Mouse (Mus musculus) spleen, adult 2 months (tissue): ENCODE measurements around the gene Zfp872. TPM values are rescaled to one million over a fixed set of nuclear protein-coding genes. Genes with fewer than 3 reads are reported as not detected.

Experiments used
- DNase-seq, 2 experiments: peaks; one replicate each; pipeline versions ENCODE4 v3.0.0 to v3.0.0-alpha.2; 2012 to 2021; ENCODE audit warnings: low spot score in 2 of 2, low read depth in 1 of 2
- H3K27ac ChIP-seq: fragments of 200-500 bp; 2 replicates; pipeline ENCODE4 v1.5.1; 2012; ENCODE audit warnings: low read length, inconsistent platforms; ENCODE audit not compliant: insufficient read depth
- H3K27me3 ChIP-seq: fragments of 200-500 bp; 2 replicates; pipeline ENCODE4 v1.6.1; 2012; ENCODE audit warnings: mild to moderate bottlenecking, moderate library complexity, low read length, inconsistent platforms; ENCODE audit not compliant: control insufficient read depth, insufficient read depth
- H3K36me3 ChIP-seq: fragments of 200-500 bp; 2 replicates; pipeline ENCODE4 v1.6.1; 2012; ENCODE audit warnings: mild to moderate bottlenecking, low read length, inconsistent platforms; ENCODE audit not compliant: control insufficient read depth, insufficient read depth
- H3K4me1 ChIP-seq: fragments of 200-500 bp; 2 replicates; pipeline ENCODE4 v1.6.1; 2011; ENCODE audit warnings: inconsistent platforms; ENCODE audit not compliant: control insufficient read depth, insufficient read depth, insufficient read length
- H3K4me3 ChIP-seq: fragments of 200-500 bp; 2 replicates; pipeline ENCODE4 v1.5.1; 2011; ENCODE audit warnings: mild to moderate bottlenecking, inconsistent platforms; ENCODE audit not compliant: insufficient read depth, insufficient read length; ENCODE audit errors: extremely low read depth
- CTCF ChIP-seq: fragments of 200-500 bp; IDR thresholded peaks from 2 replicates; pipeline ENCODE4 v1.5.1; 2011; ENCODE audit warnings: mild to moderate bottlenecking, inconsistent platforms; ENCODE audit not compliant: insufficient read depth, insufficient read length, insufficient replicate concordance; ENCODE audit errors: extremely low read depth
- POLR2A ChIP-seq: fragments of 200-500 bp; IDR thresholded peaks from 2 replicates; pipeline ENCODE4 v1.6.1; 2011; ENCODE audit warnings: low read depth, low read length, inconsistent platforms
- WGBS: fragments of 180-500 bp; shearing (Covaris S2); methylation state at CpG from one replicate; pipeline ENCODE4 v1.1.7; 2018; 5-methylcytosine and 5-hydroxymethylcytosine counted together
- polyA plus RNA-seq: library from polyadenylated mRNA; depleted of rRNA; stranded (reverse); fragments of >200 nt; gene quantifications from 2 replicates; pipeline ENCODE4 v1.2.3, GENCODE M21; 2012

The Zfp872 gene
- polyA plus RNA-seq, 1 experiment, result not detected

DNA sequence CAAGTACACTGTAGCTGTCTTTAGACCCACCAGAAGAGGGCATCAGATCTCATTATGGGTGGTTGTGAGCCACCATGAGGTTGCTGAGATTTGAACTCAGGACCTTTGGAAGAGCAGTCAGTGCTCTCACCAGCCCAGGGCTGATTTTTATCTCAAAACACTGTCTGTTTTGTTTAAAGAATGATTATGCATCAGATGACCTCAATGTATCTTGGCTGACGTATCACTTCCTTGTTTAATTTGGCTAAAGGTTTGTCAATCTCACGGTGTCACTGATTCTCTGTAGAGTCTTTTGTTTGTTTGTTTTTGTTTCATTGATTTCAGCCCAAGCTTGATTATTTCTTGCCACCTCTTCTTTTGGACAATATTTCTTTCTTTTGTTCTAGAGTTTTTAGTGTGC lies 36.9 kb upstream of the Zfp872 start:
- TF ChIP-seq POLR2A (no peak), CTCF (no peak)
- Histone ChIP-seq H3K27me3 (no peaks in the 10 kb centered on the region), H3K27ac (no peak overlapping the region), H3K36me3 (no peaks in the 10 kb centered on the region), H3K4me1 (no peaks in the 10 kb centered on the region), H3K4me3 (no peak overlapping the region)
- DNase-seq, result no peak
- WGBS, result 84% methylated on average over 2 of the region's 2 CpGs

- no peak overlapping the region for H3K27ac ChIP-seq
- 94% methylated on average over 3 of the region's 3 CpGs for WGBS
- no peaks in the 10 kb centered on the region for H3K36me3 ChIP-seq
- no peak for DNase-seq
- no peak overlapping the region for H3K4me3 ChIP-seq
- H3K27me3 ChIP-seq, result no peaks in the 10 kb centered on the region
- no peak for TF ChIP-seq CTCF
- TF ChIP-seq POLR2A, result no peak
- H3K4me1 ChIP-seq, result no peaks in the 10 kb centered on the region
Measured at GRCm38 (mm10) chr9:22153810-22154209, 34.1 kb upstream of the Zfp872 start.

DNA sequence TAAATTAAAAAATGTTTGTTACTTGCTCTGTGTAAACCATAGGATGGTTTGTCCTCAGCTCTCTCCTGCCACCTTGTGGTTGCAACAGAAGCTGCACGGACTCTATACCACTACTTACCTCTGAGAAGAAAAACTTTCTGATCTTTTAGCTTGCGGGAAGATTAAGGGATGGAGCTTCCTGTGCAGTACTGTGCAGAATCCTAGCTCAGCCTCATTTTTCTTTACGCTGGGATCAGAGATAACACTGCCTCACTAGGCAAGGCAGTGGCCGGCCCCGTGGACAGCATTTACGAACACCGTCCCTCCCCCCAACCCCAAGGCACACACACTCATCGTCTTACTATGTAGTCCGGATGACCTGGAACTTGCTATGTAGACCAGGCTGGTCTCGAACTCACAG lies 32.3 kb upstream of the Zfp872 start:
- 9% methylated on average over 10 of the region's 10 CpGs for WGBS
- DNase-seq, result peak; percentile 75

GRCm38 (mm10) chr9:22156497-22157245 lies 31.2 kb upstream of the Zfp872 start, which contains the start of gene Pigyl:
Gene Pigyl, plus strand, starts transcription at chr9:22156846.
- peak within 1 kb of the TSS; percentile 89 for H3K27ac ChIP-seq
- peak; percentile 96 to 99 for DNase-seq
- WGBS, result under 1% methylated on average over 58 of the region's 65 CpGs

More for the DNA sequence above, 32.3 kb upstream of the Zfp872 start:
- H3K27ac ChIP-seq, result no peak overlapping the region
- H3K36me3 ChIP-seq, result no peaks in the 10 kb centered on the region
- H3K4me1 ChIP-seq, result no peaks in the 10 kb centered on the region
- no peaks in the 10 kb centered on the region for H3K27me3 ChIP-seq
- 0 out of 2 replicates have a peak overlapping the region, but pooled peaks have one; percentile 22 for H3K4me3 ChIP-seq
- TF ChIP-seq POLR2A (no peak), CTCF (peak; percentile 72; the same call in 1 of the 2 replicates)

GRCm38 (mm10) chr9:22157516-22158265 lies 30.2 kb upstream of the Zfp872 start:
- Histone ChIP-seq H3K36me3 (no peaks in the 10 kb centered on the region), H3K27ac (no peak overlapping the region), H3K4me1 (no peaks in the 10 kb centered on the region), H3K4me3 (no peak overlapping the region), H3K27me3 (no peaks in the 10 kb centered on the region)
- 84% methylated on average over 34 of the region's 34 CpGs for WGBS
- DNase-seq, result no peak
- TF ChIP-seq CTCF (no peak), POLR2A (no peak)

More at GRCm38 (mm10) chr9:22156497-22157245, 31.2 kb upstream of the Zfp872 start, which contains the start of gene Pigyl:
- Histone ChIP-seq H3K27me3 (no peaks in the 10 kb centered on the region), H3K4me3 (peak within 1 kb of the TSS; percentile 98), H3K4me1 (no peaks in the 10 kb centered on the region), H3K36me3 (no peaks in the 10 kb centered on the region)
- TF ChIP-seq POLR2A (peak; percentile 58), CTCF (peak; percentile 2; the same call in 1 of the 2 replicates)

- TF ChIP-seq POLR2A (no peak), CTCF (no peak)
- 80% methylated on average over 6 of the region's 6 CpGs for WGBS
- H3K4me3 ChIP-seq, result no peak overlapping the region
- no peaks in the 10 kb centered on the region for H3K36me3 ChIP-seq
- no peaks in the 10 kb centered on the region for H3K4me1 ChIP-seq
- no peak for DNase-seq
- H3K27me3 ChIP-seq, result peaks cover 2% of the 10 kb centered on the region; the same call in 1 of the 2 replicates
- H3K27ac ChIP-seq, result no peak overlapping the region
Measured at GRCm38 (mm10) chr9:22161299-22161698, 26.6 kb upstream of the Zfp872 start.

DNA sequence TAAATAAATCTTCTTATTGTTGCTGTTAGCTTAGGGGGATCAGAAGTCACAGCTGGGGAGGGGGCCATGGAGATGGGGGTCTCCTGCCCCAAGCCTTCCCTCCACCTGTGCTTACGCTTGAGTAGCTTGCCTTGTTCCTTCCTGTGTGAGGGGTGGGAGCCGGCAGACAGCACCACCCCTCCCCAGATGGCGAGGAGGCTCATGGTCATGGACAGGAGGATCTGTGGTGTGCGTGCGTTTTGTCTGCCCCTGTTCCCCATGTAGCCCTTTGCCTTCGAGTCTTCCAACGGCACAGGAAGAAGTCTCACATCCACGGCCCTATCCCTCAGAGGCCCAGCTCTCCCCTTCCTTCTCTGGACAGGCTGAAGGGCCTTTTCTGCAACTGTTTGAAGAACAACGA lies 25.6 kb upstream of the Zfp872 start:
- Histone ChIP-seq H3K4me1 (no peaks in the 10 kb centered on the region), H3K4me3 (no peak overlapping the region), H3K36me3 (no peaks in the 10 kb centered on the region), H3K27ac (no peak overlapping the region), H3K27me3 (peaks cover 2% of the 10 kb centered on the region; the same call in 1 of the 2 replicates)
- no peak for DNase-seq
- TF ChIP-seq POLR2A, result no peak
- no peak for TF ChIP-seq CTCF
- WGBS, result 87% methylated on average over 9 of the region's 9 CpGs
